Mouse (Mus musculus) ES-E14 (cell line): ENCODE results near the gene Mx1.

Experiments
- HCFC1 ChIP-seq: IDR thresholded peaks from 2 replicates; pipeline ENCODE4 v1.6.1; 2012; ENCODE audit warnings: low read length, inconsistent platforms, borderline replicate concordance; ENCODE audit not compliant: insufficient read depth
- ZNF384 ChIP-seq: IDR thresholded peaks from 2 replicates; pipeline ENCODE4 v1.6.1; 2012; ENCODE audit warnings: low read depth, low read length, inconsistent platforms

DNA sequence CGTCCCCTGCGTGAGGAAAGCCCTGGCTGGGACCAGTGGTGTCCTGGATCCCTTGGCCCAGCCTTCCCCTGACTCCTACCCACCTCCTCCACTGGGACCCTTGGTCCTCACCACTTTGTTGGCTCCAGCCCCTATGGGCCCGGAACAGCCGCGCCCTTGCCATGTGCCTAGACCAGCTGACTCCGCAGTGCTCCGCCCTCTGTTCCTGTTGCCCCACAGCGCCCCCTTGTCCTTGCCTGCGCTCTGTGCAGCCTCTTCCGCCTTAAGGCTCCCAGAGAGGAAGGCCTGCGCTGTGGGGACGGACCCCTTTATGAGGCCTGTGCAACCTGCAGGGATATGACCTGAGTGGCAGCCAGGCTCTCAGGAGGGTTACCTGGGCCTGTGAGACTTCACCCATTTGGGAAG is 49.6 kb upstream of the Mx1 start:
- TF ChIP-seq ZNF384 (no peak), HCFC1 (no peak)
